Mouse (Mus musculus): Measurements from ENCODE around the gene Actc1. TPM values are rescaled to one million over a fixed set of nuclear protein-coding genes. Genes with fewer than 3 reads are reported as not detected.
A peak's percentile ranks its signal among the peaks of the same experiment; 100 is the strongest.

Gene Actc1
- total RNA-seq (2021), result 10 to 100 TPM in 1 of 2 experiments, 1 to 10 TPM in 1; 8.2 to 14.9 TPM
- long read RNA-seq, experiment 1, partial matches to known transcripts, result 0 of 4 reads
- long read RNA-seq, experiment 1, other reads (novel, unspliced or antisense), result 0 of 4 reads
- long read RNA-seq, experiment 2, transcript Actc1-201 (7 exons, 1,473 nt), result major isoform, 11 of 15 reads
- long read RNA-seq, experiment 2, partial matches to known transcripts, result 4 of 15 reads
- long read RNA-seq, experiment 2, other reads (novel, unspliced or antisense), result 0 of 15 reads

- DNase-seq, result peak; percentile 4
Observed at GRCm38 (mm10) chr2:114052696-114053598, at the start of gene Actc1. TSS of gene Actc1 (minus strand) at chr2:114053548.

GRCm38 (mm10) chr2:114102471-114102870, 49.1 kb upstream of the Actc1 start:
- DNase-seq, result peak; percentile 12

- DNase-seq, result no peak
Observed at GRCm38 (mm10) chr2:114100834-114101233, 47.5 kb upstream of the Actc1 start.

GRCm38 (mm10) chr2:114099816-114100215, 46.5 kb upstream of the Actc1 start:
- DNase-seq, result no peak

GRCm38 (mm10) chr2:114099109-114099508, 45.8 kb upstream of the Actc1 start:
- DNase-seq, result no peak

GRCm38 (mm10) chr2:114097627-114098026, 44.3 kb upstream of the Actc1 start:
- DNase-seq, result no peak

GRCm38 (mm10) chr2:114096570-114096969, 43.2 kb upstream of the Actc1 start:
- DNase-seq, result no peak

GRCm38 (mm10) chr2:114095348-114095747, 42.0 kb upstream of the Actc1 start:
- DNase-seq, result no peak

GRCm38 (mm10) chr2:114094696-114095095, 41.3 kb upstream of the Actc1 start:
- no peak for DNase-seq

- DNase-seq, result no peak
Observed at GRCm38 (mm10) chr2:114093577-114093976, 40.2 kb upstream of the Actc1 start.

GRCm38 (mm10) chr2:114089862-114090261, 36.5 kb upstream of the Actc1 start:
- no peak for DNase-seq

- DNase-seq, result peak; percentile 16
Observed at GRCm38 (mm10) chr2:114087271-114087670, 33.9 kb upstream of the Actc1 start.

GRCm38 (mm10) chr2:114071876-114072275, 18.5 kb upstream of the Actc1 start:
- no peak for DNase-seq

GRCm38 (mm10) chr2:114066226-114066625, 12.9 kb upstream of the Actc1 start:
- DNase-seq, result no peak

GRCm38 (mm10) chr2:114064004-114064403, 10.7 kb upstream of the Actc1 start:
- no peak for DNase-seq

GRCm38 (mm10) chr2:114060071-114060591, 6.8 kb upstream of the Actc1 start:
- no peak for DNase-seq

- no peak for DNase-seq
Observed at GRCm38 (mm10) chr2:114059608-114060007, 6.3 kb upstream of the Actc1 start.

GRCm38 (mm10) chr2:114058226-114058796, 5.0 kb upstream of the Actc1 start:
- peak; percentile 34 for DNase-seq

GRCm38 (mm10) chr2:114057303-114057853, 4.0 kb upstream of the Actc1 start:
- peak; percentile 89 for DNase-seq

GRCm38 (mm10) chr2:114054129-114054528, 781 bp upstream of the Actc1 start:
- DNase-seq, result no peak

GRCm38 (mm10) chr2:114051871-114052241, 1.5 kb downstream of the Actc1 start:
- DNase-seq, result no peak

GRCm38 (mm10) chr2:114051111-114051870, 2.1 kb downstream of the Actc1 start:
- no peak for DNase-seq
